Mouse (Mus musculus) embryonic fibroblast, embryonic 13.5 days (primary cell): ENCODE data around the gene Calr.

Experiments used
- CTCF ChIP-seq: IDR thresholded peaks from 2 replicates; pipeline ENCODE4 v1.5.1; 2011; ENCODE audit warnings: mild to moderate bottlenecking, control low read depth, low read length, moderate library complexity, borderline replicate concordance; ENCODE audit not compliant: insufficient read depth
- POLR2A ChIP-seq: IDR thresholded peaks from 2 replicates; pipeline ENCODE4 v1.6.1; 2011; ENCODE audit warnings: low read depth, mild to moderate bottlenecking, control low read depth, low read length, moderate library complexity

GRCm38 (mm10) chr8:84872309-84872965 is 25.7 kb upstream of the Calr start:
- TF ChIP-seq CTCF (no peak), POLR2A (no peak)
